ENCODE assay signal across 8 mouse cellular contexts in genomic region chr2:18799966-18800645, GRCm38 (mm10).
DNase-seq lines count a peak whose midpoint lies in the region; ATAC-seq lines count a peak whose summit lies in the region.

No protein-coding gene starts in this region.

- peaks cover 62% of the 10 kb centered on the region for H3K27me3 ChIP-seq in heart, embryonic 15.5 days
- peaks cover 69% of the 10 kb centered on the region for H3K27me3 ChIP-seq in liver, embryonic 15.5 days
- H3K27me3 ChIP-seq in neural tube, embryonic 11.5 days (ENCODE audit: control insufficient read depth, insufficient read depth, low read length), result peaks cover 30% of the 10 kb centered on the region

- H3K9me3 ChIP-seq in heart, embryonic 15.5 days (replicated peaks), result no peaks in the 10 kb centered on the region
- H3K9me3 ChIP-seq in liver, embryonic 15.5 days (replicated peaks), result no peaks in the 10 kb centered on the region
- H3K9me3 ChIP-seq in neural tube, embryonic 11.5 days (ENCODE audit: control insufficient read depth, low read length), result no peaks in the 10 kb centered on the region

- H3K9ac ChIP-seq in heart, embryonic 15.5 days, result peak overlapping the region; percentile 20; the same call in 1 of the 2 replicates
- H3K9ac ChIP-seq in liver, embryonic 15.5 days, result no peak overlapping the region
- peak overlapping the region; percentile 47 for H3K9ac ChIP-seq in neural tube, embryonic 11.5 days (ENCODE audit: low read length)

- WGBS in heart, embryonic 15.5 days, result under 1% methylated on average over 46 of the region's 46 CpGs
- WGBS in liver, embryonic 15.5 days (ENCODE audit: insufficient replicate concordance), result 1% methylated on average over 46 of the region's 46 CpGs
- under 1% methylated on average over 46 of the region's 46 CpGs for WGBS in neural tube, embryonic 11.5 days

- peak; percentile 83 for ATAC-seq in activated CD4-positive, CD25-positive, alpha-beta regulatory T cell, adult 4 months
- no peak for ATAC-seq in heart, embryonic 15.5 days (replicated peaks; ENCODE audit: insufficient number of reproducible peaks, insufficient read depth, low FRiP score, low read depth)
- ATAC-seq in liver, embryonic 15.5 days (ENCODE audit: insufficient read depth), result no peak
- peak; percentile 80 for ATAC-seq in neural tube, embryonic 11.5 days (ENCODE audit: insufficient read depth, low FRiP score, low TSS enrichment)

- peak overlapping the region; percentile 87 for H3K4me2 ChIP-seq in heart, embryonic 15.5 days
- peak overlapping the region; percentile 49 for H3K4me2 ChIP-seq in liver, embryonic 15.5 days
- peak overlapping the region; percentile 77 for H3K4me2 ChIP-seq in neural tube, embryonic 11.5 days (ENCODE audit: low read depth)

- H3K27ac ChIP-seq in heart, embryonic 15.5 days, result no peak overlapping the region
- no peak overlapping the region for H3K27ac ChIP-seq in liver, embryonic 15.5 days (replicated peaks)
- peak overlapping the region; percentile 79 for H3K27ac ChIP-seq in neural tube, embryonic 11.5 days (ENCODE audit: low read depth, low read length)

- peak; percentile 73 to 75 for DNase-seq in B cell, adult 2 months
- peak; percentile 82 for DNase-seq in embryo, embryonic 11 days
- peak; percentile 69 to 89 for DNase-seq in layer of hippocampus, adult 18-20 months (ENCODE audit: low spot score in 2 of 2)
- DNase-seq in neural tube, embryonic 11.5 days (ENCODE audit: low spot score), result peak; percentile 84
- peak; percentile 36 to 50 for DNase-seq in thymus, postnatal 36 days

- no peaks in the 10 kb centered on the region for H3K36me3 ChIP-seq in heart, embryonic 15.5 days
- H3K36me3 ChIP-seq in liver, embryonic 15.5 days (replicated peaks), result no peaks in the 10 kb centered on the region
- H3K36me3 ChIP-seq in neural tube, embryonic 11.5 days (ENCODE audit: control insufficient read depth, insufficient read depth, low read length), result no peaks in the 10 kb centered on the region

- peak overlapping the region; percentile 47 for H3K4me3 ChIP-seq in heart, embryonic 15.5 days
- H3K4me3 ChIP-seq in liver, embryonic 15.5 days (replicated peaks), result peak overlapping the region; percentile 28
- peak overlapping the region; percentile 39 for H3K4me3 ChIP-seq in neural tube, embryonic 11.5 days (ENCODE audit: low read depth, low read length)

- H3K4me1 ChIP-seq in heart, embryonic 15.5 days (replicated peaks), result peaks cover 24% of the 10 kb centered on the region
- peaks cover 6% of the 10 kb centered on the region for H3K4me1 ChIP-seq in liver, embryonic 15.5 days (replicated peaks)
- H3K4me1 ChIP-seq in neural tube, embryonic 11.5 days (ENCODE audit: control insufficient read depth, insufficient read depth, low read length), result peaks cover 23% of the 10 kb centered on the region

Comparison
In these comparisons a context has a peak if more than half of its experiments do, and no peak if none do; other contexts are left out.
1. ATAC-seq: peak in activated CD4-positive, CD25-positive, alpha-beta regulatory T cell, adult 4 months (single experiment) and neural tube, embryonic 11.5 days (single experiment); none in heart, embryonic 15.5 days (single experiment) and liver, embryonic 15.5 days (single experiment).
2. Peak in every context shown above with its lines, with median percentiles within 50 percentile points of each other: DNase-seq, H3K4me2 ChIP-seq and H3K4me3 ChIP-seq.